Mouse (Mus musculus): ENCODE results near the gene Tex37. TPM values are rescaled to one million over a fixed set of nuclear protein-coding genes. Genes with fewer than 3 reads are reported as not detected.

The Tex37 gene
- polyA plus RNA-seq, 1 experiment = not detected

- TF ChIP-seq GATA1 (IDR thresholded peaks at IDR 0.05; ENCODE audit: low read length) = no peak
Measured at GRCm38 (mm10) chr6:70911668-70912395, 6.9 kb downstream of the Tex37 start.

- no peak for TF ChIP-seq GATA1 (IDR thresholded peaks at IDR 0.05; ENCODE audit: low read length)
Measured at GRCm38 (mm10) chr6:70910285-70910684, 8.4 kb downstream of the Tex37 start.

GRCm38 (mm10) chr6:70909572-70909971 is 9.2 kb downstream of the Tex37 start:
- no peak for TF ChIP-seq GATA1 (IDR thresholded peaks at IDR 0.05; ENCODE audit: low read length)

- TF ChIP-seq GATA1 (IDR thresholded peaks at IDR 0.05; ENCODE audit: low read length) = no peak
Measured at GRCm38 (mm10) chr6:70903689-70904088, 15.0 kb downstream of the Tex37 start.

GRCm38 (mm10) chr6:70899594-70900003 is 19.1 kb downstream of the Tex37 start:
- no peak for TF ChIP-seq GATA1 (IDR thresholded peaks at IDR 0.05; ENCODE audit: low read length)

GRCm38 (mm10) chr6:70898166-70898565 is 20.6 kb downstream of the Tex37 start:
- TF ChIP-seq GATA1 (IDR thresholded peaks at IDR 0.05; ENCODE audit: low read length) = no peak

GRCm38 (mm10) chr6:70887993-70888392 is 30.7 kb downstream of the Tex37 start:
- no peak for TF ChIP-seq GATA1 (IDR thresholded peaks at IDR 0.05; ENCODE audit: low read length)

- no peak for TF ChIP-seq GATA1 (IDR thresholded peaks at IDR 0.05; ENCODE audit: low read length)
Measured at GRCm38 (mm10) chr6:70880714-70881304, 37.9 kb downstream of the Tex37 start.

GRCm38 (mm10) chr6:70875017-70875416 is 43.7 kb downstream of the Tex37 start:
- TF ChIP-seq GATA1 (IDR thresholded peaks at IDR 0.05; ENCODE audit: low read length) = no peak

GRCm38 (mm10) chr6:70874035-70874775 is 44.5 kb downstream of the Tex37 start:
- no peak for TF ChIP-seq GATA1 (IDR thresholded peaks at IDR 0.05; ENCODE audit: low read length)

- no peak for TF ChIP-seq GATA1 (IDR thresholded peaks at IDR 0.05; ENCODE audit: low read length)
Measured at GRCm38 (mm10) chr6:70872570-70872969, 46.2 kb downstream of the Tex37 start.

- TF ChIP-seq GATA1 (IDR thresholded peaks at IDR 0.05; ENCODE audit: low read length) = no peak
Measured at GRCm38 (mm10) chr6:70872128-70872527, 46.6 kb downstream of the Tex37 start.

- no peak for TF ChIP-seq GATA1 (IDR thresholded peaks at IDR 0.05; ENCODE audit: low read length)
Measured at GRCm38 (mm10) chr6:70871511-70871980, 47.2 kb downstream of the Tex37 start.

GRCm38 (mm10) chr6:70867297-70867696 is 51.4 kb downstream of the Tex37 start:
- no peak for TF ChIP-seq GATA1 (IDR thresholded peaks at IDR 0.05; ENCODE audit: low read length)

GRCm38 (mm10) chr6:70866761-70867160 is 52.0 kb downstream of the Tex37 start:
- TF ChIP-seq GATA1 (IDR thresholded peaks at IDR 0.05; ENCODE audit: low read length) = no peak

- TF ChIP-seq GATA1 (IDR thresholded peaks at IDR 0.05; ENCODE audit: low read length) = no peak
Measured at GRCm38 (mm10) chr6:70864285-70864684, 54.4 kb downstream of the Tex37 start.

Other genes starting within 250 kb of the Tex37 start
- gene Rpia, start 126.7 kb downstream of the Tex37 start, polyA plus RNA-seq (2012) = 27.8 and 37.0 TPM in 2 replicates
- 1.6 and 3.4 TPM in 2 replicates for gene Eif2ak3, start 74.4 kb downstream of the Tex37 start, polyA plus RNA-seq (2012)
- not detected in 2 replicates for gene Foxi3, start 37.6 kb upstream of the Tex37 start, polyA plus RNA-seq (2012)
- not detected in 2 replicates for gene Thnsl2, start 225.5 kb upstream of the Tex37 start, polyA plus RNA-seq (2012)